Mouse (Mus musculus): ENCODE results near the gene Cfap157.

Cfap157 gene

GRCm38 (mm10) chr2:32781710-32782109 is 2.5 kb downstream of the Cfap157 start:
- no peak for DNase-seq (ENCODE audit: low read depth, low spot score)

DNA sequence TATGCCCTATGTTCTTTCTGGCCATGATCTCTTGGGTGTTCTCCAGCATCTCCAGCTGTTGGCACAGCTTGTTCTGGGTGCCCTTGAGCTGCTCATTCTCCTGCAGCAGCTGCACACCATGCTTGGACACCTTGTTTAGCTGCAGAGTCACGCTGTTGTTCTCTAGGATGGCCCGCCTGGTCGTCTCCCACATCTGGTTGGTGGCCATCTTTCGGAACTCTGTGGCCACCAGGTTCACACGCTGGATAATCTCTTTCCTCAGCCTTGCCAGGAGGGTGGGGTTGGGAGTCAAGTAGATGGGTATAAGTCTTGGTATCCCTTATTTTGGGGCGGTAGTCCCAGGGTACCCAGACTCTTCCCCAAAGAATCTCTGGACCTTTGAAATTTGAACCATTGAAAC is 4.5 kb downstream of the Cfap157 start:
- DNase-seq (ENCODE audit: low read depth, low spot score), result no peak

DNA sequence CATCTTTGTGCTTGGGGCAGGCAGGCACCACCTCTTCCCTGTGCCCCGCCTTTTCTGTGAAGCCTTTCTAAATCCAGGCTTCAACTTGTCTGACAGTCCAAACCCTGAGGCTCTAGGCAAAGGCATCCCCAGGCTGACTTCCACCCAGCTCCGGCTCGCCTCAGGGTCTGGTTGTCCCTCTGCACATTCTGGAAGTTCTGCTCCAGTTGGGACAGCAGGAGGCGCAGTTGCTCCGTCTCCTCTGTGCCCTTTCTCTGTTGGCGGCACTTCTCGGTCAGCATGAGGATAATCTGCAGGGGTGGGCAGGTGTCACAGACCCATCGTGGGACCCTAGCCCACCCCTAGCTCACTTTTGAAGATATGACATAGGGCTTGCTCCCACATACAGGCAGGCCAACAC is 5.1 kb downstream of the Cfap157 start:
- no peak for DNase-seq (ENCODE audit: low read depth, low spot score)

DNA sequence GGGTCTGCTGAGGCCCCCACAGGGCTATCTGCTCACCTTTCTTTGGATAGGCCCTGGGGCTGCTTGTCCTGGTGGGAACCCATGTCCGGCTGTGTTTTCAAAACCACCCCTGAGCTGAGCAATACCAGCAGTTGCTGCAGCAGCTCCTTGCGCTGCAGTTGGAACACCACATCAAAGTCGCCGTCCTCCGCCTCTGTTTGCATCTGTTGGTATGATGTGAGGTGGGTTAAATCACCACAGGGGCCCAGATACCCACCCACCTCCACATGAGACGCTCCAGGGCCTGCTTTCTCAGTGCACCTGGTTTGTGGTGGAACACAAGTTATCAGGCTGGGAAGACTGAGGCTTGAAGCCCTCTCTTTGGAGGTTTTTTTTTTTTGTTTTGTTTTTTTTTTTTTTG is 6.1 kb downstream of the Cfap157 start:
- no peak for DNase-seq (ENCODE audit: low read depth, low spot score)

GRCm38 (mm10) chr2:32776192-32776591 is 8.0 kb downstream of the Cfap157 start:
- DNase-seq (ENCODE audit: low read depth, low spot score), result no peak

DNA sequence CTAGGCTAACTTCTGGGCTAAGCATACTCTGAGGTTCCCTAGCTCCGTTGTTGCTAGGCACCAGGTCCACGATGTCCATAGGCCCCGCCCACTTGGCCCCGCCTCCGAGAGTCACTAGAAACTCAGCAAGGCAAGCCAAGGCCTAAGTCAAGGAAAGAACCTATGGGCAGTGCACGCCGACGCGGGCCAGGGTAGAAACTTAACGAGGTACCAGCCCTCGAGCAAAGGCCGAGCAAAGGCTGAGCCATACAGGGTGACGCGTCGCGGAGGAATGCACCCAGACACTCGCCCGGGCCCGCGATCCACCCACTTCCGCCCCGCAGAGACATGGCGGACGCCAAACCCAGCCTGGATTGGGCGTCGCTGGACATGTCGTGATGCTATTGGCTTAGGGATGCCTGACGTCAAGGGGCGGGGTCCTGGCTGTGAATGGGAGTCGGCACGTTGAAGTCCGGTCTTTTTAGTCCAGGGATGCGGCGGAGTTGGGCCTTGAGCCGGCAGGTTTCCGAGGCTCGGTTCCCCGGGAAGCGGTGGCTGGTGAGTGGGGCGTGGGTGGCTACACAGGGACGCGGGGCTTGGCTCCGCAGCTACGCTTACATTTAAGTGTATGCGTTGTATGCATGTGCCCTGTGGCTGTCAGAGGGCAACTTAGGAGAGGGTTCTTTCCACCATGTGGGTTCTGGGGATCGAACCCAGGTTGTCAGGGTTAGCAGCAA is 8.7 kb downstream of the Cfap157 start, which contains the start of the genes Ttc16 and Ptrh1:
TSS of gene Ttc16 (minus strand) at position 275 of the 716 bp plus-strand sequence.
TSS of gene Ptrh1 (plus strand) at position 428 of the 716 bp plus-strand sequence.
- peak; percentile 88 for DNase-seq (ENCODE audit: low read depth, low spot score)

DNA sequence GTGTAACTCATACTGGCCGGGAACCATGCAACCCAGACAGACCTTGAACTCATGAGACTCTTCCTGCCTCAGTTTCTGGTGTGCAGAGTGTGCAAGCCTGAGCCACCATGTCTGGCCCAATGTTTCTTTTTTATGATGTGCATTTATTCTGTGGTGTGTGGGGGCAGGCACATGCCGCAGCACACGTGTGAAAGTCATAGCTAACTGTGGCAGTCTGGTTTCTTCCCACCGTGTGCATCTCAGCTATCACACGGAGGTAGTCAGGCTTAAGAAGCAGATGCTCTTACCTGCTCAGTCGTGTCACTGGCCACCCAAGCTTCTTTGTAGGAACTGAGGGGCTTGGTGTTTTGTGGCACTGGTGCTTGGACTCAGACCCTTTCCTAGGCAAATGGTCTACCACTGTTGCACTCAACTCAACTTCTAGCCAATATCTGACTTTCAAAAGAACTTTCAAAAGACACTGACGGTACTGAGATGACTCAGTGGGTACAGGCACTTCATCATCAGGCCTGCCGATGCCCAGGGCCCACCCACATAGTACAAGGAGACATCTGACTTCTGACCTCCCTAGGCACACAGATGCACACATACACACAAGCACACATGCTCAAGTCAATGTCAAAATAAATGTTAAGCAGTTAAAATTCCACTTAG is 11.5 kb downstream of the Cfap157 start:
- DNase-seq (ENCODE audit: low read depth, low spot score), result no peak

DNA sequence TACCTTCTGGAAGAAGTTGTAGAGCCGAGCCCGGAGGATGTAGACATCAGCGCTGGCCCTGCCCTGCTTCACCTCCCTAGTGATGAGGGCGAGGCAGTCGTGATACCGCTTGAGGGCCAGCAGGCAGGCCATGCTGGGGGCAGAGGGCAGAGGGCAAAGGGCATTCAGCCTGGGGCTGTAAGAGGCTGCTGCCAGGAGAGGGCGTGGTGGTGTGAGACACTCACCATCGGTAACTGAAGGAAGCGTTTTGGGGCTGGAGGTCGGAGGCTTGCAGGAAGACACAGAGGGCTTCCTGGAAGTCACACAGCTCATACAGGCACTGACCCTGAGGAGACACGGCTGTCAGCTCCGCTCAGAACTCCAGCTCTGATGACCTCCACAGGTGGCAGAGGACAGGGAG is 12.3 kb downstream of the Cfap157 start:
- no peak for DNase-seq (ENCODE audit: low read depth, low spot score)

DNA sequence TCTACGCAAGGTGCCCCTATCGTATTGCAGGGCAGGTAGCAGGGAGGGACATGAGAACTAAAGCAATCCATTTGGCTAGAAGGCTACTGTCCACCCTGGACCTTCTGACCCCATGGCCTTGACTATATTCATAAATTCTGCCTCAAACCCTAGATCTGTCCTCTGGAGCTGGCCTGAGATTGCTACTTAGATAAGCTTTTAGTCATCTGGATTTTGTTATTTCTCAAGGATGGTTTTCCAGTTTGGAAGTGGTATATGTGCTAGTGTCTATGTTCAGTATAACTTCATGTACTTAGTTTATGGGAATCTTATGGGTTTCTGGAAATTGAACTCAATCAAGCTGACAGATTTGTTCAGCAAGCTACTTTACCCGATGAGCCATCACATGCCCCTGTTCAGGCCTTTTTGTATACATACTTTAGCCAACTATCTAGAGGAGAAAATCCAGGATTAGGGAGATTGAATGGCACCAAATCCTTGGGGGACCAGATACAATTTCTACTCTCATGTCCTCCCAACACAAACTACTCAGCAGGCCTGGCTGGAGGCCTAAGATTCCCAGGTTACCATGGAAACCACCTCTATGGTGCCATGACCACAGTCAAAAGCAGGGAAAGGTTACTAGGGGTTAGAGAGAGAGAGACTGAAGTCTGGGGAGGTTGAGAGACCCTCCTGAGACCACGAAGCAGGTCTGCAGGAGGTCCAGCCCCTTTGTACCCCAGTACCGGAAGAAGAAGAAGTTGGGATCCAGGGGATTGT is 14.7 kb downstream of the Cfap157 start:
- DNase-seq (ENCODE audit: low read depth, low spot score), result no peak

DNA sequence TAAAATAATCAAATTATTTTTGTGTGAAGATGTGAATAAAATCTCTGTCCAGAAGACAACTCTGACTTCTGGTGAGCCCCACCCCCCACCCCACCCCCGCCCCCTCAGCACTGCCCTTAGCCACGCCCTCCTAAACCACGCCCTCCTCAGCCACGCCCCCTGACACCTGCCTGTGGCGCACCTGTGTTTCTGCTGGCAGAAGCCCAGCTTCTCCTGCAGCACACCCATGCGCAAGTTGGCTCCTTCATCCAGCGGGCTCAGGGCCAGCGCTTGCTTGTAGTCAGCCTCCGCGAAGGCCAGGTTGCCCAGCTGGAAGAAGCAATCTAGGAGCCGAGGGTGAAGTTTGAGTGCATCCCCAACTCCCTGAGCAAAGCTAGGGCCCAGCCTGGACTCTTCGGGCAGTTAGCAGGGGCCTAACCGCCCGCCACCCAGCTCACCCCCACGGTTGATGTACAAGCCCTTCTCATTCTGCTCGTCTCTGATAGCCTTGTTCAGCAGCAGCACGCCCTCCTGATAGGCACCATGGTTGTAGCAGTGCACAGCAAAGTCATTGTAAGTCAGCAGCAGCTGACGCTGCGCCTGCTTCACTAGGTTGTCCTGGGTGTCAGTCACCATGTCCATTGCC is 15.5 kb downstream of the Cfap157 start:
- no peak for DNase-seq (ENCODE audit: low read depth, low spot score)

DNA sequence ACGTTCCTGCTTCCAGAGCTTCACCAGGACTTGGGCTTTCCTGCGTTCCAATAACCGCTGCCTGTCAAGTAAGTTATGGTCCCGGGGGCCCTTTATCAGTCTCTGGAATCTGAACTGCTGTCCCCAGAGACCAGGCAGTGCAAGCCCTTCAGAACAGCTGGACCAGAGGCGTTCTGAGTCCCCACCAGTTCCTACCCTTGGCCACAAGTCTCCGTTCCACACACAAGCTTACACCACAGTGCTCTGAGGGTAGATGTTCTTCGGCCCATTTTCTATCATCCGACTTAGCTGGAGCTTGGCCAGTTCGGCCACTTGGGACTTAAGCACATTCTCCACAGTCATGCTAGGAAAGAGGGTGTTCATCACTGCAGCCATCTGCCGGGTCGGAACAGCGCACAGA is 17.0 kb downstream of the Cfap157 start:
- DNase-seq (ENCODE audit: low read depth, low spot score), result no peak

DNA sequence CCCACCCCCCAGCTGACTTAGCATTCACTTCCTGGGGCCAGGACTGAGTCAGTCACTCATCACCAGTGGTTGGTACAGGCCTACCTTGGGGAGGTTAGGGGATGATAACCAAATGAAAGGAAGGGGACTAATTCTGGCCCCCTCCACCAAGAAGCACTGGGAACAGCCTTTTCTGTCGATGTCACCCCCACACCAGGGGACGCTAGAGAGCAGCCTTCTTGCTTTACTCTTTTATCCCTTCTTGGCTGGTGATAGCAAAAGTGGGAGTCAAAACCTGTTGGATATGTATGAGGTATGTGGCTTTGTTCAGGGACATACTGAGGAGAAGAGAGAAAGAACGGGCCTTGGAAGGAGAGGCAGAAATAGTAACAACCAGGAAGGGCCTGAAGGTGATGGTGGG is 20.9 kb downstream of the Cfap157 start:
- no peak for DNase-seq (ENCODE audit: low read depth, low spot score)

GRCm38 (mm10) chr2:32761859-32762258 is 22.4 kb downstream of the Cfap157 start:
- DNase-seq (ENCODE audit: low read depth, low spot score), result no peak

DNA sequence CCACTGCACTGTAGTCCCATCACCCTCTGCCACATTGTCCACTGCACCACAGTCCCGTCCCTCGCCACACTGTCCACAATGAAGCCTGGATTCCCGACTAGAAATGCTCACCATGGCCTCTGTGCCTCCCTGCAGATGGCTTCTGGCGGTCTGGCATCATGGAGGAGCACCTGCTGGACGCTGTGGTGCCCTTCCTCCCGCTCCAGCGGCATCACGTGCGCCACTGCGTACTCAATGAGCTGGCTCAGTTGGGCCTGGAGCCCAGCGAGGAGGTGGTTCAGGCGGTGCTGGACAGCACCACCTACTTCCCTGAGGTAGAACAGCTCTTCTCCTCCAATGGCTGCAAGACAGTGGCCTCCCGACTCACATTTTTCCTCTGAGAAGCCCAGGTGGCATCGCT is 22.9 kb downstream of the Cfap157 start:
- no peak for DNase-seq (ENCODE audit: low read depth, low spot score)

GRCm38 (mm10) chr2:32759001-32759400 is 25.2 kb downstream of the Cfap157 start:
- DNase-seq (ENCODE audit: low read depth, low spot score), result no peak

- no peak for DNase-seq (ENCODE audit: low read depth, low spot score)
Observed at GRCm38 (mm10) chr2:32758503-32758902, 25.7 kb downstream of the Cfap157 start.

- DNase-seq (ENCODE audit: low read depth, low spot score), result peak; percentile 89
Observed at GRCm38 (mm10) chr2:32757056-32757845, 27.0 kb downstream of the Cfap157 start, which contains the start of gene Tor2a. Gene Tor2a (plus strand): TSS chr2:32757234.

DNA sequence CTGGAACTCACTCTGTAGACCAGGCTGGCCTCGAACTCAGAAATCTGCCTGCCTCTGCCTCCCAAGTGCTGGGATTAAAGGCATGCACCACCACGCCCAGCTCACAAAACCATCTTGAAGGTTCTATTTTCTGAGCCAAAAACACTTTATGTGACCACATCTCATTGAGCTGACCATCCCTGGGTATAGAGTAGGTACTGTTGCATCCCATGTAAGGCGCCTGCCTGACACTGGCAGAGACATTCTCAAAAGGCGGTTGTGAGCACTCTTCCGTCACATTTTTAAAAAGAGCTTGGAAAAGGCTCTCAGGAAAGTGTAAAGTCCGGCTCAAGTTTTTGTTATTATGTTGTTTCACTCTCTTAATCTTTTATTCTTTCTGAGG is 27.6 kb downstream of the Cfap157 start:
- DNase-seq (ENCODE audit: low read depth, low spot score), result no peak

DNA sequence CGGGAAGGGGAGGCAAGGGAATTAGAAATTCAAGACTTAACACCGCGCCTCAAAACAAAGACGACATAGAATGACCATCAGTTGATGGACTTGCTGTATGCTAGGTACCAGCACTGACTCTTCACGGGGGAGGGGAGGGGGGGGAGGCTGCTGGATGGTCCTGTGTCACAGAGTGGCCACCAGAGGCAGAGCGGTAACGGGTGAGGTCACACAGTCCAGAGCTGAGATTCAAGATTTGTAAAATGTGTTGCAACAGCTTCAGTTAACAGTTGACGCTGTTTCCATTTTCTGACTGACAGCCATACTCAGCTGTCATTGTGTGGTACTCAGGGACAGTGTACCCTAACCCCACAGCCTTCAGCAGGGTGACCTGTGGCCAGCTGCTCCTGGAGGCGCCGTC is 32.0 kb downstream of the Cfap157 start:
- no peak for DNase-seq (ENCODE audit: low read depth, low spot score)

- no peak for DNase-seq (ENCODE audit: low read depth, low spot score)
Observed at GRCm38 (mm10) chr2:32751665-32752033, 32.6 kb downstream of the Cfap157 start.

All from retina, adult 2 months (tissue).